Mouse (Mus musculus) T-helper 17 cell (primary cell): ENCODE results near the gene Abhd4.

ENCODE experiments used
- in situ Hi-C, 2 experiments: fragments of 300-600 bp; cut with MboI, MseI; formaldehyde crosslinking; loops; 1 replicate in 1 of 2; 2 replicates in 1 of 2; pipeline ENCODE4 v1.15.1; 2025; ENCODE audit warnings: high pct_unique_total_duplicates in 2 of 2

Gene Abhd4

DNA sequence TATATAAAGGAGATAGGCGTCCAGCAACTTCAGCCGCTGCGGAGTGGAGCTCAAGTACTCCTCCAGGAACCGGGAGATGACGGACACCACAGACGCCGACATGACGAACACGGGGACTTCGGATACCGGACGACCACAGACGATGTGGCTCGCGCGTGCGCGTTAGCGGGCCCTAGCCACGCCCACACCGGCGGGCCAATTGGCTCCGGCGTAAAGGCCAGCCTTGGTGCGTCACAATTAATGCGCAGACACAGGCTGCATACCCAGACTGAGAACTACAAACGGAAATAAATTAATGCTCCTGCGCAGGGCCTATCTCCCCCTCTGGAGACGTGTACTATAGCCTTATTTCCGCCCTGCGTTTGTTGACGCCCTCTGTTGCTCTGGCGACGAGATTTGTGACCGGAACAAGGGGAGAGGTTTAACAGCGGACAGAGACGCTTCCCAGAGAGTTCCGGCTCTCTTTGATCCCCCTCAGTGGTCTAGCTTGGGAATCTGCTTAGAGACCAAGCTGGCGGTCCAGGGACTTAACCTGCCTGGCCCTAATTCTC is at the start of gene Abhd4, which contains the start of gene Dad1:
Gene Abhd4, plus strand, starts transcription at position 448 of the 551 bp plus-strand sequence.
Gene Dad1, minus strand, starts transcription at position 364 of the 551 bp plus-strand sequence.
- in situ Hi-C loops, result loop anchor here in 1 of 2 experiments (25.0 kb wide), 1 partner anchor 1258 kb away; the partner anchor contains the start of genes Cpne6 and Nrl

DNA sequence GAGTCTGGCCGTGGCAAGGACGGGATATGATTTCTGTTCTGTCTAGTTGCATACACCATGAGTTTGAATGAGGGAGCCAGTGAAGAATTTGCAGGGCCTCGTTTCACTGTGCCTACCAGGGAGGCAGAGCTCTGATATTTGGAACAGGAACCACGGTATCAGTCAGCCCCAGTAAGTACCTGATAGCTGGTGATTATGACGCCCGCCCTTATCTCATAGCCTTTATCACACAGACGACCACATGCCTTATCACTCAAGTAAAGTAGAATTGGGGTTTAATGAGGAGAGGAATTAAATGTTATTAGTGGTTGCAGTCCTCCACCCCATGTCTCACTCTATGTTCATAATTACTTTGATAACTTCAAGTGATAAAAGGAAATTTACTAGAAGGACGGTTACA is 49.7 kb upstream of the Abhd4 start:
- in situ Hi-C loops, result loop anchor here (25.0 kb wide), 2 partner anchors 842 to 1892 kb away; partner anchors contain the start of gene Mettl3 (in 1 of the 2)

GRCm38 (mm10) chr14:54204786-54205185 is 49.2 kb upstream of the Abhd4 start:
- in situ Hi-C loops, result loop anchor here (25.0 kb wide), 2 partner anchors 842 to 1892 kb away; partner anchors contain the start of gene Mettl3 (in 1 of the 2)

DNA sequence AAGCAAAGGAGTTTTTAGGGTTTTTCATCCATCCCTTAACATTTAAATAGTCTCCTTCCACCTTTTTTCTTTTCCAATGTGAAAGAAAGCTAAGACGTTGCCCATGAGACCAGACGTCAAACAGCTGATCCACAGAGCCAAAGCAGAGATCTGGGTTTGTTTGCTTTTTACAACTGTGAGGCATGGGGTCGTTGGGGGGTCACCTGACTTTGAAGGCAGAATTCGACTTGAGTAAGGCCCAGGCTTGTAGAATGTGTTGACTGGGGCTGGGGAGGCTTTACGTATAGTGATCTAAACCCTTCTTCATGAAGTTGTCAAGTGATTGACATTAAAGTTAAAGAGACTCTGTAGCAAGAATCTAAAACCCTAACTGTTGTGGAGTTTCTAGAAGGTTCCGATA is 48.1 kb upstream of the Abhd4 start:
- in situ Hi-C loops, result loop anchor here (25.0 kb wide), 2 partner anchors 844 to 1894 kb away; partner anchors contain the start of gene Mettl3 (in 1 of the 2)

- in situ Hi-C loops, result loop anchor here (25.0 kb wide), 2 partner anchors 844 to 1894 kb away; partner anchors contain the start of gene Mettl3 (in 1 of the 2)
Measured at GRCm38 (mm10) chr14:54206309-54206708, 47.7 kb upstream of the Abhd4 start.

DNA sequence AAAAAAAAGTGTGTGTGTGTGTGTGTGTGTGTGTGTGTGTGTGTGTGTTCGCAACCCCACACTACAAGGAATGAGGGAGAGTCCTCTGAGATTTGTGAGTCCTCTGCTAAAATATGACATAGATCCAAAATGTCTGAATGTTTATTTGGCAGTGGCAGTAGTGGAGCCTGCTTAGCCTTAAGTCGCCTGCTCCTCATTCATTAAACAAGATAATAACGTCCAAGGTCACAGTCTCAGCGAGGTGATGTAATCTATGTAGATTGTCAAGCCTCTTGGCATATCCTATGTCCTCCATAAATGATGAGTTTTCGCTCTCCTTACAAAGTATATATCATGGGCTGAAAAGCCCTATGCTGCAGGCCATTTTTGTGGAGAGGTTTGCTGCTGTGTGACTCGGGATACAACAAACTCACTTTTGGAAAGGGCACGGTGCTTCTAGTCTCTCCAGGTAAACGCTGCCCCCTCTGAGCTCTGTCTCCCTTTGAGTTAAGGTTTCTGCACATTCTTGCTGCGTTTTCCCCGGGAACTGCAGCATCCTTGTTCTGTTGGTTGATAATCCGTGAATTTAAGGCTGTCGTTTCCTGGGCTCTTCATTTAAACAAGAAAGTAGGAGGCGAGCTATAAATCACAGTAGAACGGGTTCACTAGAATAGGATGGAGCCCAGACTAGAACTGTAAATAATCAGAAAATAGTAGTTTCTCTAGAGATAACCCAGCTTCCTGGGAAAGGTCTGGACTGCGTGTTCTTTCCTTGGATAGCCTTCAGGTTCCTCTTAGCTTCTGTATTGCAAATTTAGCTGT is 47.0 kb upstream of the Abhd4 start:
- in situ Hi-C loops, result loop anchor here (25.0 kb wide), 2 partner anchors 845 to 1895 kb away; partner anchors contain the start of gene Mettl3 (in 1 of the 2)

DNA sequence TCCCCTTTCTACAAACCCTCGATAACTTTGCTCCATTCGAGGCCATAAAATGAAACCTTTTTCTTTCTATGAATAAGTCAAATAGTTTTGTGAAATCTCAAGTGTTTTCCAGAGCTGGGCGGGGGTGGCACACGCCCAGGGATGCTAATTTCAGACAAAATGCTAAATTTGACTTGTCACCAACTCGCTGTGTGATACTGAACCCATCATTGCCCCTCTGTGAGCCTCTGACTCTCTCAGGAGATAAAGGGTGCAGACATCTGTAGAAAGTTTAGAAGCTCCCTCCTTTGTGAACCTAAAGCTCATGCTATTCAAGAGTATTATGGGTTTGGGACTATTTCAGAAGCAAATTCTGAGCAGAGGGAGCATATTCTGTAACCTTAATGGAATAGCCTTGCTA is 46.1 kb upstream of the Abhd4 start:
- in situ Hi-C loops, result loop anchor here (25.0 kb wide), 2 partner anchors 846 to 1896 kb away; partner anchors contain the start of gene Mettl3 (in 1 of the 2)

- in situ Hi-C loops, result loop anchor here (25.0 kb wide), 2 partner anchors 846 to 1896 kb away; partner anchors contain the start of gene Mettl3 (in 1 of the 2)
Measured at GRCm38 (mm10) chr14:54208741-54209140, 45.2 kb upstream of the Abhd4 start.

- in situ Hi-C loops, result loop anchor here (10.0 to 25.0 kb wide), 3 partner anchors 848 to 1898 kb away; partner anchors contain the start of gene Mettl3 (in 1 of the 2)
Measured at GRCm38 (mm10) chr14:54209932-54210331, 44.1 kb upstream of the Abhd4 start.

DNA sequence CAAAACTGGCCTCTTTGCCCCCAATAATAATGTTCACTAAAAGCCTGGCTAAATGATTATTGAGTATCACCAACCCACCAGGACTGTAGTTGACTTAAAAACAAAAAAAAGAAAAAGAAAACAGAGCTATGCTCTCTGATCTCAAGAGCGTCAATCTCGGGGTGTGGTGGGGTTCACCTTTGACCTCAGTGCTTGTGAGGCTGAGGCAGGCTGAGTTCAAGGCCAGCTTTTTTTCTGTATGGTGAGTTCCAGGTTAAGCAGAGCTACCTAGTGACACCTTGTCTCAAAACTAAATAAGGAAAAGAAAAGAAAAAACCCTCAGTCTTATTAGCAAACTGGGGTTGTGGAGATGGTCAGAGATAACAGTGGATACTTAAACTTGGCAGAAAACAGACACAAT is 43.6 kb upstream of the Abhd4 start:
- in situ Hi-C loops, result loop anchor here (10.0 to 25.0 kb wide), 3 partner anchors 848 to 1898 kb away; partner anchors contain the start of gene Mettl3 (in 1 of the 2)

DNA sequence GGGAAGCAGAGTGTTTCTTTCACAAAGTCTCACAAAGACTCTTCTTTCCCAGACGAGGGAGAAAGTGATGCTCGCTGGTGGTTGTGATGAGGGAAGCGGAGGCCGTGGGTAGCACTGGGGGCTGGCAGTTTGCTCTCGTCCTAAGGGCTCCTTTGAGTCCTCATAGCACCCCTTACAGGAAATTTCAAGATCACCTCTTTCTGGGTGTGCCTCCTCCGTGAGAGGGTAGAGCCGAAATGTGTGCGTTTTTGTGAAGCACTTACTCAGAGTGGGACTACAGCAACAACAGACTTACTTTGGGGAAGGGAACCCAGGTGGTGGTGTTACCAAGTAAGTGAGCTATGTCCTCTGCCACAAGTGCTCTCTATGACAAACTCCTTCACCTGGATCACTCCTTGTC is 42.8 kb upstream of the Abhd4 start:
- in situ Hi-C loops, result loop anchor here (10.0 to 25.0 kb wide), 3 partner anchors 849 to 1899 kb away; partner anchors contain the start of gene Mettl3 (in 1 of the 2)

DNA sequence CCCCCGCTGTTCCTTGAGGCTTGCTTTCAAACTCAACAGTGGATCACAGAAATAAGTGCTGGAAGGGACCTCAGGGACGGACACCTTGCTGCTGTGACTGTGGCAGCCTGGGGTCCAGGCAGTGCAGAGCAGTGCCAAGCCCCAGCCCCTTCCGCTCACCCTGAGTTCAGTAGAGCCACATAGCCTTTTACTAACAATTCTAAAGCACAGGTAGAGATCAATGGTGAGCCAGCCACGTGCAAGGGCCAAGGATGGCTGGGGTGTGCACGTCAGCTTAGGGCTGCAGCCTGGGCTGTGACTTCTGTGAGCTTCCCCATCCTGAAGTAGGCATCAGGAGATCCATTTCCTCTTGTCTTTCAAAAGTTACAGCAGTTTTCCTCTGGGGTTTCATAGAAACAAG is 42.2 kb upstream of the Abhd4 start:
- in situ Hi-C loops, result loop anchor here (10.0 to 25.0 kb wide), 3 partner anchors 849 to 1899 kb away; partner anchors contain the start of gene Mettl3 (in 1 of the 2)

GRCm38 (mm10) chr14:54213734-54214133 is 40.3 kb upstream of the Abhd4 start:
- in situ Hi-C loops, result loop anchor here (10.0 to 25.0 kb wide), 3 partner anchors 851 to 1901 kb away; partner anchors contain the start of gene Mettl3 (in 1 of the 2)

DNA sequence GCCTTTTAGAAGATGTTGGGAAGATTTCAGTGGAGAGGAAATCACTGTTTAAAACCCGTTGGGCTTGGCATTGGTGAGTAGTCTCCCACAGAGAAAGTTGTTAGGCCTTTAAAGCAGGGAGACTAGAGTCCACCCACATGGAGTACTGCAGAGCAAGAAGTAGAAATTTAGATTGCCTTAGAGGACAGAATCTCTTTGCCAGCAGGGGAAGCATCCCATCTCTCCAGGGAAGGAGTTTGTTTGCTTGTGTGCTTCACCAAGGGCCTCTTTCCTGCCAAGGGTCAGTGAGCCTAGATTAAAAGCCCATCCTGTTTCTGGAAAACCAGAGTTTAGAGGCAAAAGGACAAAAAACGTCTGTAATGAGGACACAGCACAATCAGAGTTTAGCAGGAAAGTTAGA is 39.5 kb upstream of the Abhd4 start:
- in situ Hi-C loops, result loop anchor here (10.0 to 25.0 kb wide), 3 partner anchors 852 to 1902 kb away; partner anchors contain the start of gene Mettl3 (in 1 of the 2)

DNA sequence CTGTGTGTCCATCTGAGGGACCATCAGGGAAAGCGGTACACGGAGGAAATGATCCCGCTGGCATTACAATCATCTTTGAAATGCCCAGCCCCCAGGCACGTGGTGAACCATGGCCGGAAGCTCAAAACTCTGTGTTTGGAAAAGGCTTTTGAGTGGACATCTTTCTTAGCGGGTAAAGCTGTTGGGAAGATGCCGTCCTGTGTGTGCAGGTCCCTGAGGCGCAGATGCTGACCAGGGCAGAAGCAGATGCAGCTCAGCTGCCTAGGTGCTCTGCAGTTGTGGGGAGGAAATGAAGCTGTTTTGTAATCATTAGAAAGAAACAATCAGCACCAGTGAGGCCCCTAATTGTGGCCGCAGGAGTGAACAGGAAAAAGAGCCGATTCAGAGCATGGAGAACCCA is 39.1 kb upstream of the Abhd4 start:
- in situ Hi-C loops, result loop anchor here (10.0 to 25.0 kb wide), 3 partner anchors 853 to 1903 kb away; partner anchors contain the start of gene Mettl3 (in 1 of the 2)

- in situ Hi-C loops, result loop anchor here (10.0 to 25.0 kb wide), 3 partner anchors 854 to 1904 kb away; partner anchors contain the start of gene Mettl3 (in 1 of the 2)
Measured at GRCm38 (mm10) chr14:54216126-54216525, 37.9 kb upstream of the Abhd4 start.

DNA sequence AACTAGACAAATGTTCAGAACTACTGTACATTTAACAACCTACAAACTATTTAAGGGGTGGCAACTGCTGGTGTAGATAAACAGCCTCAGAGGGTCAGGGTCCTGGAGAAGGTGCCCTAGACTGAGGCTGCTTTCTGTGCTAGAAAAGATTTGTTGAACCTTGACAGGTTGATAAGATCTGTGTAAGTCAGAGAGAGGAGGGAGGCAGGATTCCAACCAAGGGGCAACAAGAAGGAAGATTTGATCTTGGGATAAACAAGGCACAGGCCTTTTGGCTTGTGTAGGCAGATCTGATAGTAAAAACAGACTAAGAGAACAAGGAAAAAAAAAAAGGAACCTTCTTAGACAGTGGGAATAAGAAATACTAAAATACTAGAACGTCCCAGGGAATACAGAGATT is 35.8 kb upstream of the Abhd4 start:
- in situ Hi-C loops, result loop anchor here (10.0 to 25.0 kb wide), 3 partner anchors 856 to 1906 kb away; partner anchors contain the start of gene Mettl3 (in 1 of the 2)

DNA sequence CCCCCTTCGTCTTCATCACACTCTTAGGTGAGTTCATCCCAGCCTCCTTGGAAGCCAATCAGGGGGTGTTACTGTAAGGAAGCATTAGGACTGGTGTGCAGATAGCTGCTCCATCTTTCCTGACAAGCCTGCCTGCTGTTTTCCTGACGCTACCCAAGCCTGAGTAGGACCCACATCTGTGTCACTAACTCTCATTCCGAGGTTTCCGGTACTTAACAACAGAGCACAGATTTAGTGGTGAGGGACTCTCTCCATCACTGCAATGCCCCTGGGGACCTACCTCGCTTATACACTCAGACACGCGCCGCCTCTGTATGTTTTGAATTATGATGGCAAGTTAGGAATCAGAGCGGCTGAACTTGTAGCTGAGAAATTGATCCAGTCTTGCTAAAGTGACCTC is 35.3 kb upstream of the Abhd4 start:
- in situ Hi-C loops, result loop anchor here (10.0 to 25.0 kb wide), 3 partner anchors 856 to 1906 kb away; partner anchors contain the start of gene Mettl3 (in 1 of the 2)

- in situ Hi-C loops, result loop anchor here (10.0 to 25.0 kb wide), 3 partner anchors 857 to 1907 kb away; partner anchors contain the start of gene Mettl3 (in 1 of the 2)
Measured at GRCm38 (mm10) chr14:54219256-54219655, 34.7 kb upstream of the Abhd4 start.

DNA sequence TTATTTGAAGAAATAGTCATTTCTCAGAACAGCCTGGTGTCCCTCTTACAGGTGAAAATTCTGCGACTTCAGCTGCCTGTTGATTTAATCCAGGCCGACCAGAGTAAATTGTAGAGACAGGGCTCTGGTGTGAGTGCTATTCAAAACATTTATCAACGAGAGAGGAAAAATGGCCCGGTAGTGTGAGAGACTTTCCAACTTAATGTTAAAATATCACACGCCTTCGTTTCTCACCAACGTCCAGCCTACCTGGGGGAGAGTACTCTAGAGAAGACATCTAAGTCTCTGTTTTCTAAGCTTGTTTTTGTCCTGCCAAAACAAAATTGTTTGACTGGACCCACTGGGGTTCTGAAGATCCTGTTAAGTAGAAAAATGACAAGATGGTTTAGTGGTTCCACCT is 34.1 kb upstream of the Abhd4 start:
- in situ Hi-C loops, result loop anchor here (10.0 to 25.0 kb wide), 3 partner anchors 858 to 1908 kb away; partner anchors contain the start of gene Mettl3 (in 1 of the 2)
